Mouse (Mus musculus) stomach, postnatal 0 days (tissue): ENCODE results near the gene Olfr575. TPM values are rescaled to one million over a fixed set of nuclear protein-coding genes. Genes with fewer than 3 reads are reported as not detected.

Experiments used
- ATAC-seq: fragments of 200-750 bp; cut with Nextera tagmentation; 2 replicates; pipeline ENCODE4 v1.8.0; 2017; ENCODE audit not compliant: low FRiP score, low TSS enrichment
- DNase-seq: peaks from one replicate; pipeline ENCODE4 v3.0.0-alpha.2; 2016; ENCODE audit warnings: low spot score
- H3K27ac ChIP-seq: fragments of 300-500 bp; sonication (generic); replicated peaks from 2 replicates; pipeline ENCODE4 v1.5.1; 2014; ENCODE audit warnings: mild to moderate bottlenecking, control low read depth
- H3K27me3 ChIP-seq: fragments of 300-500 bp; sonication (generic); 2 replicates; pipeline ENCODE4 v1.6.1; 2014; ENCODE audit warnings: low read length; ENCODE audit not compliant: control insufficient read depth, insufficient read depth
- H3K36me3 ChIP-seq: fragments of 300-500 bp; sonication (generic); 2 replicates; pipeline ENCODE4 v1.6.1; 2014; ENCODE audit warnings: low read length, mixed read lengths; ENCODE audit not compliant: control insufficient read depth, insufficient read depth
- H3K4me1 ChIP-seq: fragments of 300-500 bp; sonication (generic); replicated peaks from 2 replicates; pipeline ENCODE4 v1.6.1; 2014; ENCODE audit warnings: antibody characterized with exemption; ENCODE audit not compliant: control insufficient read depth, insufficient read depth
- H3K4me2 ChIP-seq: fragments of 300-500 bp; sonication (generic); replicated peaks from 2 replicates; pipeline ENCODE4 v1.6.1; 2014; ENCODE audit warnings: low read depth, mild to moderate bottlenecking, control low read depth, moderate library complexity
- H3K4me3 ChIP-seq: fragments of 300-500 bp; sonication (generic); 2 replicates; pipeline ENCODE4 v1.5.1; 2014; ENCODE audit warnings: low read depth, low read length, control low read depth
- H3K9ac ChIP-seq: fragments of 300-500 bp; sonication (generic); 2 replicates; pipeline ENCODE4 v1.6.1; 2014; ENCODE audit warnings: mild to moderate bottlenecking, low read length, control low read depth, mixed read lengths
- H3K9me3 ChIP-seq: fragments of 300-500 bp; sonication (generic); 2 replicates; pipeline ENCODE4 v1.6.1; 2016; ENCODE audit warnings: low read length; ENCODE audit not compliant: control insufficient read depth
- CTCF ChIP-seq: IDR thresholded peaks from 2 replicates; pipeline ENCODE4 v1.5.1; 2016; ENCODE audit warnings: antibody characterized with exemption, low read depth, mild to moderate bottlenecking, moderate library complexity
- EP300 ChIP-seq: optimal IDR thresholded peaks from 2 replicates; pipeline ENCODE3; 2016; ENCODE audit warnings: antibody characterized with exemption
- WGBS: fragments of 180-500 bp; shearing (Covaris S2); extraction: QIAGEN DNeasy Blood & Tissue Kit; methylation state at CpG from one replicate; pipeline ENCODE4 v1.1.7; 2014; 5-methylcytosine and 5-hydroxymethylcytosine counted together
- polyA plus RNA-seq: library from polyadenylated mRNA; unstranded; fragments of >200 nt; fragmentation: Nextera tagmentation; extraction: Ambion mirVana; gene quantifications from 2 replicates; pipeline ENCODE4 v1.2.1, GENCODE M21; 2015

Olfr575 gene
- polyA plus RNA-seq, 1 experiment from 2014 or later = not detected

DNA sequence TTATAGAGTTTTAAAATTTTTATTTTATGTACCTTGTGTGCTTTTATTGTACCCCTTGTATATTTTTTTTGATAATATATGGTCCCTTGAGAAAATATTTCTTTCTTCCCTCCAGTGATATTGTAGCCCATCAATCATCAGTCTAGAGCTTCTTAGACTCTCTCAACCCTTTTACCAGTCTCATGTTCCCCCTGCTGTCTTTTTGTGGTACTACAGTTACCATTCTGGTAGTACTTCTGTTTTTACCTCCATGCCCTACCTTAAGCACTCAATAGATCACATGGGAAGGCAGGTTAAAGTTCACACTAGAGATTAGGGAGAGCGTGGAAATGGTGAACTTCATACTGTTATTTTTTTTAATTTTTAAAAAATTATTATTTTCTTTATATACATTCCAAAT lies 38.9 kb downstream of the Olfr575 start:
- H3K9ac ChIP-seq = no peak overlapping the region
- WGBS = 7% methylated on average over 1 of the region's 1 CpGs
- H3K4me3 ChIP-seq = no peak overlapping the region
- DNase-seq = no peak
- 0 out of 2 replicates have a peak, but pooled peaks have one; percentile 54 for ATAC-seq
- no peaks in the 10 kb centered on the region for H3K4me1 ChIP-seq
- no peak overlapping the region for H3K4me2 ChIP-seq
- H3K27ac ChIP-seq = no peak overlapping the region
- H3K36me3 ChIP-seq = no peaks in the 10 kb centered on the region
- no peaks in the 10 kb centered on the region for H3K9me3 ChIP-seq
- TF ChIP-seq CTCF (peak; percentile 87), EP300 (no peak)
- H3K27me3 ChIP-seq = no peaks in the 10 kb centered on the region

DNA sequence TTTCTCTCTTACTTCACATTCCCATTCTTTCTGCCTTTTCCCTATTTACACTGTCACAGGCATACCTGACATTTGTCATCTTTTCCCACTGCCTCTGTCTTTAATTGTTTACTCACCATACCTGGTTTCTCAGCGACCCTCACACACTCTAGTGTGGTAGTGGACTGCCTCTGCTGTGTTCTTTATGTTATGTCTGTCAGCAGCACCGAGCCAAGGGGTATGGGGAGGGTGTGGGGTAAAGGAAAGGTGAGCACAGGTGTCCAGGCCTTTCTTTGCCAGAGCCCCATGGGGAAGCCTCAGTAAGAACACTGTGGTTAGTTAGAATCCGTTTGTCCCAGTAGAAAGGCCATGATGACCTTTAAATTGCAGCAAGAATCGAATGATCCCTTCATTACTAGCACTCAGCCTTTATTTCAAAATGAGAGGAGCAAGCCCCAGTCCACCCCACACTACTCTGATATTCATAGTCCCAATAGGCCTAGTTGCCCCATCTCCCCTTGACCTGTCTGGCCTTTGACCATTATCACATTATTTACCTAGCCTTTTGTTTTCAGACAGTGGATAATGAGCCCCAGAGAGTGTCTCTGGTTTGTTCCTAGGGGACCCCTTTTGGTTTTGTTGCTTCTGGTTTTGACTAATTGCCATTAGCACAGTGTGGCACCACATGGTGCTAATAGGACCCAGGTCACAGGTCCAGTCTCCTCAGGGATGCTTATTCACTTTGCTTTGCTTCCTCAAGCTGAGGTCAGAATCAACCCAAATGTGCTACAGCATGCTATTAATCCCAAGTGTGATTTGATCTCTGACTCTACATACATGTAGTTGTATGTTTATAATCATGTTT lies 41.3 kb downstream of the Olfr575 start, which contains the start of gene Olfr571:
Olfr571 (minus strand) TSS at position 505 of the 844 bp plus-strand sequence.
- H3K27me3 ChIP-seq = no peaks in the 10 kb centered on the region
- no peak for DNase-seq
- H3K4me2 ChIP-seq = no peak within 1 kb of the TSS
- no peaks in the 10 kb centered on the region for H3K9me3 ChIP-seq
- H3K36me3 ChIP-seq = no peaks in the 10 kb centered on the region
- 56% methylated on average over 4 of the region's 4 CpGs for WGBS
- H3K9ac ChIP-seq = no peak within 1 kb of the TSS
- H3K27ac ChIP-seq = no peak within 1 kb of the TSS
- no peaks in the 10 kb centered on the region for H3K4me1 ChIP-seq
- no peak for TF ChIP-seq EP300
- TF ChIP-seq CTCF = no peak
- ATAC-seq = no peak
- no peak within 1 kb of the TSS for H3K4me3 ChIP-seq

DNA sequence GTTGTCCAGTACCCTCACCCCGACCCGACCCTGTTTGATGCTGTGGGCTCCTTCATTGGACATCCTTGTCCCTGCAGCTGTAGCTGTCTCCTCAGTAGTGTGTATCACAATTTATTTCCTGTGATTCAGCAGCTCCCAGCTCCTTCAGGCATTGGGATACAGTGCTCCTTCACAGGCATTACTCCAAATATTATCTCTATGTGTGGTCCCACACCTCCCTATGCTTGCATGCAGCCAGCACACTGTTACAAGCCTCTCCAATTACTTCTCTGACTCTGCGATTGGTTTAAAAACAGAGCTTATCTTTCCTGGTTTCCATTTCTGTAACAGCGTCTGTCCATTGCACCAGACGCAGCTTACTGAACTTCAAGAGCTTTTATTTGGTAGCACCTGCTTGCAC lies 42.2 kb downstream of the Olfr575 start:
- DNase-seq (no peak), ATAC-seq (no peak)
- no peak overlapping the region for H3K4me2 ChIP-seq
- no peaks in the 10 kb centered on the region for H3K36me3 ChIP-seq
- no peak overlapping the region for H3K27ac ChIP-seq
- no peaks in the 10 kb centered on the region for H3K4me1 ChIP-seq
- H3K9ac ChIP-seq = no peak overlapping the region
- TF ChIP-seq CTCF (no peak), EP300 (no peak)
- WGBS = 44% methylated on average over 5 of the region's 5 CpGs
- no peaks in the 10 kb centered on the region for H3K27me3 ChIP-seq
- H3K4me3 ChIP-seq = no peak overlapping the region
- H3K9me3 ChIP-seq = no peaks in the 10 kb centered on the region

DNA sequence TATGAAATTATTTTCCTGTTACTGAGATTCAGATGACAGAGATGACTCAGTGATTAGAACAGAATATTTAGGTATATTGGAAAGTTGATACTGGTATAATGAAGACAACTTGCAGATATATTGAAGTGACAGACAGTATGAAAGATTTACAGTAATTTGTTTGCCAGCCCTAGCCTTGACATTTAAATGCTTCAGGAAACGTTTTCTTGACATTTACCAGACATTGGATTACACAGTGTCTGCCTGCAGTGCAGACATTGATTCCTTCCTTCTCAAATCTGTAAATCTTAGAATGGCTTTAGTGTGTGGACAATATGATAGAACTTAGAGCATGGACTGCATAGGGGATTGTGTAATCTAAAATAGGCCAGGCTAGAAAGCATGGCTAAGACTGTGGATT lies 43.3 kb downstream of the Olfr575 start:
- no peaks in the 10 kb centered on the region for H3K9me3 ChIP-seq
- no peaks in the 10 kb centered on the region for H3K4me1 ChIP-seq
- DNase-seq (no peak), ATAC-seq (no peak)
- WGBS = 24% methylated on average over 1 of the region's 1 CpGs
- no peak overlapping the region for H3K4me3 ChIP-seq
- H3K27ac ChIP-seq = no peak overlapping the region
- no peak overlapping the region for H3K4me2 ChIP-seq
- TF ChIP-seq CTCF (no peak), EP300 (no peak)
- H3K27me3 ChIP-seq = no peaks in the 10 kb centered on the region
- H3K36me3 ChIP-seq = no peaks in the 10 kb centered on the region
- H3K9ac ChIP-seq = no peak overlapping the region

Other genes with a start within 250 kb of the Olfr575 start
- not detected in 2 replicates for gene Olfr33, start 239.7 kb downstream of the Olfr575 start, polyA plus RNA-seq
- gene Olfr559, start 231.3 kb downstream of the Olfr575 start, polyA plus RNA-seq = not detected in 2 replicates
- not detected in 2 replicates for gene Olfr560, start 199.4 kb downstream of the Olfr575 start, polyA plus RNA-seq
- 0.32 and 0.35 TPM in 2 replicates for gene Olfr78, start 199.3 kb downstream of the Olfr575 start, polyA plus RNA-seq
- gene Olfr561, start 187.6 kb downstream of the Olfr575 start, polyA plus RNA-seq = not detected in 2 replicates
- gene Olfr564, start 155.3 kb downstream of the Olfr575 start, polyA plus RNA-seq = not detected in 2 replicates
- not detected in 2 replicates for gene Olfr566, start 100.0 kb downstream of the Olfr575 start, polyA plus RNA-seq
- not detected in 2 replicates for gene Olfr568, start 81.7 kb downstream of the Olfr575 start, polyA plus RNA-seq
- not detected in 2 replicates for gene Olfr569, start 67.9 kb downstream of the Olfr575 start, polyA plus RNA-seq
- gene Olfr570, start 64.2 kb downstream of the Olfr575 start, polyA plus RNA-seq = not detected in 2 replicates
- not detected in 2 replicates for gene Olfr571, start 41.2 kb downstream of the Olfr575 start, polyA plus RNA-seq
- gene Olfr572, start 34.4 kb downstream of the Olfr575 start, polyA plus RNA-seq = not detected in 2 replicates
- not detected in 2 replicates for gene Olfr573-ps1, start 16.2 kb downstream of the Olfr575 start, polyA plus RNA-seq
- gene Olfr574, start 10.3 kb downstream of the Olfr575 start, polyA plus RNA-seq = not detected in 2 replicates
- gene Olfr576, start 3.9 kb upstream of the Olfr575 start, polyA plus RNA-seq = not detected in 2 replicates
- gene Olfr577, start 17.2 kb upstream of the Olfr575 start, polyA plus RNA-seq = not detected in 2 replicates
- gene Olfr578, start 30.5 kb upstream of the Olfr575 start, polyA plus RNA-seq = not detected in 2 replicates
- gene Olfr582, start 79.2 kb upstream of the Olfr575 start, polyA plus RNA-seq = not detected in 2 replicates
- gene Olfr583, start 92.5 kb upstream of the Olfr575 start, polyA plus RNA-seq = not detected in 2 replicates
- gene Olfr584, start 123.1 kb upstream of the Olfr575 start, polyA plus RNA-seq = not detected in 2 replicates
- not detected in 2 replicates for gene Olfr585, start 138.9 kb upstream of the Olfr575 start, polyA plus RNA-seq
- gene Olfr586, start 166.9 kb upstream of the Olfr575 start, polyA plus RNA-seq = 0.04 TPM in 1 of 2 replicates, not detected in the other
- gene Olfr588-ps1, start 182.1 kb upstream of the Olfr575 start, polyA plus RNA-seq = not detected in 2 replicates
- not detected in 2 replicates for gene Olfr589, start 197.6 kb upstream of the Olfr575 start, polyA plus RNA-seq
- not detected in 2 replicates for gene Olfr591, start 219.6 kb upstream of the Olfr575 start, polyA plus RNA-seq
- gene Olfr592, start 226.0 kb upstream of the Olfr575 start, polyA plus RNA-seq = 0.04 TPM in 1 of 2 replicates, not detected in the other